Mouse (Mus musculus) limb, embryonic 11.5 days (tissue): ENCODE measurements at regions not wholly inside any gene's neighbourhood (a gene's known extent, or its start where the extent isn't known, plus 50 kb on each side); places are given as distances from the start of the nearest gene placed in this dataset.

ENCODE experiments used
- ATAC-seq: fragments of 200-750 bp; cut with Nextera tagmentation; 2 replicates; pipeline ENCODE4 v1.8.0; 2017; ENCODE audit warnings: low read depth; ENCODE audit not compliant: insufficient number of reproducible peaks, low FRiP score, low TSS enrichment
- DNase-seq: peaks from one replicate; pipeline ENCODE4 v3.0.0-alpha.2; 2015; ENCODE audit warnings: low spot score
- H3K27ac ChIP-seq: fragments of 300-500 bp; sonication (generic); replicated peaks from 2 replicates; pipeline ENCODE4 v1.5.1; 2014; ENCODE audit warnings: low read depth, mild to moderate bottlenecking, low read length
- H3K27me3 ChIP-seq: fragments of 300-500 bp; sonication (generic); 2 replicates; pipeline ENCODE4 v1.6.1; 2014; ENCODE audit warnings: mild to moderate bottlenecking, low read length, mixed read lengths; ENCODE audit not compliant: control insufficient read depth, insufficient read depth
- H3K36me3 ChIP-seq: fragments of 300-500 bp; sonication (generic); 2 replicates; pipeline ENCODE4 v1.6.1; 2014; ENCODE audit warnings: mild to moderate bottlenecking, low read length, moderate library complexity, mixed read lengths; ENCODE audit not compliant: control insufficient read depth, insufficient read depth
- H3K4me1 ChIP-seq: fragments of 300-500 bp; sonication (generic); 2 replicates; pipeline ENCODE4 v1.6.1; 2014; ENCODE audit warnings: low read length, mixed read lengths; ENCODE audit not compliant: control insufficient read depth, insufficient read depth
- H3K4me2 ChIP-seq: fragments of 300-500 bp; sonication (generic); 2 replicates; pipeline ENCODE4 v1.6.1; 2014; ENCODE audit warnings: low read depth, mild to moderate bottlenecking, moderate library complexity; ENCODE audit not compliant: severe bottlenecking
- H3K4me3 ChIP-seq: fragments of 300-500 bp; sonication (generic); 2 replicates; pipeline ENCODE4 v1.5.1; 2014; ENCODE audit warnings: low read depth, low read length
- H3K9ac ChIP-seq: fragments of 300-500 bp; sonication (generic); 2 replicates; pipeline ENCODE4 v1.6.1; 2014; ENCODE audit warnings: mild to moderate bottlenecking, low read length
- H3K9me3 ChIP-seq: fragments of 300-500 bp; sonication (generic); 2 replicates; pipeline ENCODE4 v1.6.1; 2016; ENCODE audit warnings: low read length; ENCODE audit not compliant: control insufficient read depth
- WGBS: fragments of 180-500 bp; shearing (Covaris S2); extraction: QIAGEN DNeasy Blood & Tissue Kit; methylation state at CpG from one replicate; pipeline ENCODE4 v1.1.7; 2014; 5-methylcytosine and 5-hydroxymethylcytosine counted together

- Histone ChIP-seq H3K9me3 (no peaks in the 10 kb centered on the region), H3K27me3 (no peaks in the 10 kb centered on the region), H3K36me3 (no peaks in the 10 kb centered on the region), H3K4me2 (no peak overlapping the region), H3K9ac (no peak overlapping the region), H3K4me3 (no peak overlapping the region), H3K4me1 (no peaks in the 10 kb centered on the region), H3K27ac (no peak overlapping the region)
- no peak for DNase-seq
- ATAC-seq = no peak
- WGBS = 82% methylated on average over 2 of the region's 2 CpGs
These were observed 172.3 kb upstream of the Nrip1 start for GRCm38 (mm10) chr16:76545942-76546341.

DNA sequence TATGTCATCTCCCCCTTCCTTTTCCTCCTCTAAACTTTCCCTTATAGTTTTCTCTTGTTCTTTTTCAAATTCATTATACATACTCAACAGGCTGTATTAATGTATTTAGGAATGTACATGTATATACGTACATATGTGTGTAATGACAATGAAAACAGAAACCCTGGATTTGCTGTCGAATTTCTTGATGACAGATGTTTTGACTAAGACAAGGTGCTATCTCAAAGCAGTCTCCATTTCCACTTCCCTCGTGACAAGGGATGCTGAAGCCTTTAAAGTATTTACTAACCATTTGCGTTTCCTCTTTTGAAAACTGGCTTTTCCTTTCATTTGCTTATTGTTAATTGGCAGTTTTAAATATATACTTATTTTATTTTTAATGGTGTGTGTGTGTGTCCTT is 171.3 kb upstream of the Nrip1 start:
- H3K36me3 ChIP-seq = no peaks in the 10 kb centered on the region
- H3K4me1 ChIP-seq = 0 out of 2 replicates have a peak, but pooled peaks cover 2% of the 10 kb centered on the region
- H3K9me3 ChIP-seq = no peaks in the 10 kb centered on the region
- H3K4me2 ChIP-seq = no peak overlapping the region
- no peak overlapping the region for H3K4me3 ChIP-seq
- H3K27ac ChIP-seq = no peak overlapping the region
- ATAC-seq = no peak
- no peak for DNase-seq
- H3K9ac ChIP-seq = no peak overlapping the region
- no peaks in the 10 kb centered on the region for H3K27me3 ChIP-seq
- WGBS = 81% methylated on average over 4 of the region's 4 CpGs

GRCm38 (mm10) chr16:76540964-76541363 is 167.3 kb upstream of the Nrip1 start:
- no peak overlapping the region for H3K4me3 ChIP-seq
- no peak for DNase-seq
- H3K9ac ChIP-seq = no peak overlapping the region
- no peak overlapping the region for H3K27ac ChIP-seq
- ATAC-seq = no peak
- H3K4me2 ChIP-seq = no peak overlapping the region
- no peaks in the 10 kb centered on the region for H3K9me3 ChIP-seq
- H3K27me3 ChIP-seq = no peaks in the 10 kb centered on the region
- no peaks in the 10 kb centered on the region for H3K36me3 ChIP-seq
- peaks cover 9% of the 10 kb centered on the region; the same call in 1 of the 2 replicates for H3K4me1 ChIP-seq
- WGBS = 51% methylated on average over 5 of the region's 5 CpGs

DNA sequence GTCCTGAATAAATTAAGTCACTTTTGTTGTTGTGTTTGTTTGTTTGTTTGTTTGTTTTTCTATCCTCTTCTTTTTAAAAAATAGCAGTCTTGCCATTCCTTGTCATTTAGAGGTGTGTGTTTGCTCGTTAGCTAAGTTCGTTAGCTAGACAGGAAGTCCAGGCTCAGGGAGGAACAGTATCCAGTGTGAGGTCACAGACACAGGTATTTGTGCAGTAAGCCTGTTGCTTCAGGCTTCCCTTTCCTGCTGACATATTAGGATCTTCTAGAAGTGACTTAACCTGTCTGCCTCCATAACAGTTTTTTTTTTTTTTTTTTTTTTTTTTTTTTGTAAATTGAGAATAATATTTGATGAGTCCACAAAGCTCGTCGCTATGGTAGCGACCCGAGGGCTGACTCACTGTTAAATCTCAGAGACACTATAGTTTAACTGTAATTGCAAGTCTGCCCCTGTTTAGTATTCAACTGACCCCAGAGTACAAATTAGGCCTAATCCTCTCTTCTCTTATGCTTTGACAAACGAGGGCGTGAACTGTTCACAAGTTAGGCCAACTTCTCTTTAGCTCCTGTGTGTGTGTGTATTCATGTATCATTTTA is 166.8 kb upstream of the Nrip1 start:
- Histone ChIP-seq H3K27ac (no peak overlapping the region), H3K36me3 (no peaks in the 10 kb centered on the region), H3K9ac (no peak overlapping the region), H3K9me3 (no peaks in the 10 kb centered on the region), H3K4me1 (peaks cover 9% of the 10 kb centered on the region; the same call in 1 of the 2 replicates), H3K27me3 (no peaks in the 10 kb centered on the region), H3K4me2 (no peak overlapping the region), H3K4me3 (no peak overlapping the region)
- ATAC-seq (no peak), DNase-seq (no peak)
- WGBS = 43% methylated on average over 8 of the region's 8 CpGs

- no peak overlapping the region for H3K9ac ChIP-seq
- H3K27me3 ChIP-seq = no peaks in the 10 kb centered on the region
- peaks cover 9% of the 10 kb centered on the region; the same call in 1 of the 2 replicates for H3K4me1 ChIP-seq
- DNase-seq (peak; percentile 69), ATAC-seq (peak; percentile 86)
- no peaks in the 10 kb centered on the region for H3K9me3 ChIP-seq
- no peak overlapping the region for H3K27ac ChIP-seq
- H3K4me2 ChIP-seq = no peak overlapping the region
- H3K36me3 ChIP-seq = no peaks in the 10 kb centered on the region
- no peak overlapping the region for H3K4me3 ChIP-seq
- WGBS = 7% methylated on average over 6 of the region's 6 CpGs
These were observed 166.0 kb upstream of the Nrip1 start for GRCm38 (mm10) chr16:76539669-76540068.

- Histone ChIP-seq H3K36me3 (no peaks in the 10 kb centered on the region), H3K9me3 (no peaks in the 10 kb centered on the region), H3K27me3 (no peaks in the 10 kb centered on the region), H3K9ac (no peak overlapping the region), H3K4me2 (no peak overlapping the region), H3K4me3 (no peak overlapping the region), H3K27ac (no peak overlapping the region), H3K4me1 (peaks cover 9% of the 10 kb centered on the region; the same call in 1 of the 2 replicates)
- DNase-seq (no peak), ATAC-seq (no peak)
- 86% methylated on average over 11 of the region's 11 CpGs for WGBS
These were observed 164.2 kb upstream of the Nrip1 start for GRCm38 (mm10) chr16:76537871-76538270.

DNA sequence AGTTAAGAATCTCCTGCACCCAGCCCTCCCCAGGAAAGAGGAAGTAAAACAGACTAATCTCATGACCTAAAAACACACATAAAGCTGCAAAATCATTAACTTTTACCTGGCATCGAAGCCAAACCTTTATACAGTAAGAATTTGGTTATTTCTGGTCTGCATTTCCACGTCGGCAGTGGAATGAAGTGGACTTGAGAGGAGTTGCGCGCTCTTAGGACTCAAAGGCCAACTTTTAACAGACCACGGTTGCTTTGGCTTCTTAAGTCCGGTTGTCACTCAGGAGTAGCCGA is 159.2 kb upstream of the Nrip1 start:
- WGBS = 87% methylated on average over 8 of the region's 8 CpGs
- no peak overlapping the region for H3K27ac ChIP-seq
- H3K27me3 ChIP-seq = no peaks in the 10 kb centered on the region
- no peaks in the 10 kb centered on the region for H3K4me1 ChIP-seq
- ATAC-seq (no peak), DNase-seq (no peak)
- no peak overlapping the region for H3K9ac ChIP-seq
- H3K9me3 ChIP-seq = no peaks in the 10 kb centered on the region
- no peak overlapping the region for H3K4me3 ChIP-seq
- H3K4me2 ChIP-seq = no peak overlapping the region
- no peaks in the 10 kb centered on the region for H3K36me3 ChIP-seq

DNA sequence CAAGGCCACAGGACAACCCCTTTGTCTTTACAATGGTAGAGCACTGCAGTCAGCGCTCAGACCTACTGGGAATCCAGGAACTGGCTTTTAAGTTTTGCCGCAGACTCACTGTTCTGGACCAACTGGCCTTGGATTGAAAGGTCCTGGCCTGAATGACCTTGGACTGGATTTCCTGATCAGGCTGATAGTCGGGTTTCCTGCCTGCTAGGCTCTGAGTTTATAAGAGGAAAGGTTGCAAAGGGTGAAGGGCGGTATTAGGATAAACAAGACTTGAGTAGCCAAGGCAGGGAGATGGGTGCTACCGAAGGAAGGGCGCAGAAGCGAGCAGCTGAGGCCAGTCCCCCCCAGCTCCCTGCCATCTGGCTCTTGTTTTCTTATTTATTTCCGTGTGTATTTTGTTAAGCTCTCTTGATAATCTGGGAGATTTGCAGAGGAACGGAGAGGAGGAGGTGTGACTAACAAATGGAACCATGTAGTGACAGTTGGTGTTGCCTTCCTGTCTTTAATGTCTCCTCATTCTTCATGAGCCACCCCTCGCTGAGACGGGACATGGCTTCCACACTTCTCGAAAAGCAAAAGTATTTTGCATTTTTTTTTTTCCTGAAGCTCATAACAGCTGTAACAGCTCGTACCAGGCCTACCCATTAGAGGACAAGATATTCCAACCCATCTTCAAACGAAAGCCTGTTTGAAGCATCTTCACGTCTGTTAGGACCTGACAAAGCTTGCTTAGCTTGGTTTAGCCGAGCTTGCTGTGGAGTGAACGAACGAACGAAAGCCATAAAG is 158.7 kb upstream of the Nrip1 start:
- ATAC-seq = no peak
- Histone ChIP-seq H3K4me1 (no peaks in the 10 kb centered on the region), H3K27ac (no peak overlapping the region), H3K27me3 (no peaks in the 10 kb centered on the region), H3K9ac (no peak overlapping the region), H3K4me3 (no peak overlapping the region), H3K36me3 (no peaks in the 10 kb centered on the region), H3K4me2 (no peak overlapping the region), H3K9me3 (no peaks in the 10 kb centered on the region)
- no peak for DNase-seq
- WGBS = 47% methylated on average over 19 of the region's 19 CpGs
